Mouse (Mus musculus): ENCODE measurements around the gene Srrm2.

Gene Srrm2

DNA sequence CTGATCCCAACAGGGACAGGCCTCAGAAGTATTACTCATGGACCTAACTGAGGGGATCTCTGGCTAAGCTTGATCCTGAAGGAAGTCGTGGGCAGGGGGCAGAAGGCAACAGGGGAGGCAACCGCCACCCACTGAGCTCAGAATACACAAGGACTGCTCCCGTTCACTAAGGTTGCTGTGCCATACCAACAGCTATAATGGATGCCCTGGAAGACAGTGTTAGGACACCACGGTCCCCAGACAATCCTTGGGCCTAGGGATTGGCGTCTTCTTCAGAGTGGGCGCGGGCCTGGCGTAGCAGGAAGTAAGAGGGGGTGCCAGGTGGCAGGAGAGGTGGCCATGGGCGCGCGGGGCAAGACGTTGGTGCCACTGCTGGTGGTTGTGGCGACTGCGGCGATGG is 77.4 kb downstream of the Srrm2 start, which contains the start of gene Prss21:
Gene Prss21 (plus strand): TSS at position 301 of the 400 bp plus-strand sequence.
- no peak for DNase-seq

DNA sequence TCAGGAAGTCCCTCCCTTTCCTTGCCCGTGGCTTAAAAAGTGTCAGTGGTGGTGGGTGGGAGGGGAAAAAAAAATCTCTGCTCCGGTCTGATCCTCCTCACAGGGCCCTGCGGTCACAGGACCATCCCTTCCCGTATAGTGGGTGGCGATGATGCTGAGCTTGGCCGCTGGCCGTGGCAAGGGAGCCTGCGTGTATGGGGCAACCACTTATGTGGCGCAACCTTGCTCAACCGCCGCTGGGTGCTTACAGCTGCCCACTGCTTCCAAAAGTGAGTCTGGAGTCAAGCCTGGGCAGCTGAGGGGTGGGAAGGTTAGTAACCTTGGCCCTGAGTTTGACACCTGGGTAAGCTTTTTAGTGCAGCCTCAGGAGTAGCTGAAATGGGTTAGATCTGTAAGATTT is 78.2 kb downstream of the Srrm2 start:
- DNase-seq: no peak
